Mouse (Mus musculus) left cerebral cortex, postnatal 4 days (tissue): Measurements from ENCODE around the gene Bcar1. TPM values are rescaled to one million over a fixed set of nuclear protein-coding genes. Genes with fewer than 3 reads are reported as not detected.

Source experiments
- DNase-seq: peaks from one replicate; pipeline ENCODE4 v3.0.0-alpha.2; 2022
- intact Hi-C: fragments of 180-260 bp; cut with DNase I; formaldehyde crosslinking; loops from one replicate; pipeline ENCODE4 v1.15.1; 2025
- total RNA-seq, 2 experiments: library from RNA; stranded (reverse); gene quantifications; 2 replicates each; pipeline ENCODE4 v1.2.3; 2021

Bcar1 gene
- total RNA-seq = 10 to 100 TPM; 58.2 to 59.7 TPM

- peak; percentile 90 for DNase-seq
- intact Hi-C loops = no loop called here
Measured at GRCm38 (mm10) chr8:111743792-111744696, at the start of gene Bcar1. TSS of gene Bcar1 (minus strand) at chr8:111743809.

- DNase-seq = no peak
- intact Hi-C loops = no loop called here
Measured at GRCm38 (mm10) chr8:111789639-111790038, 46.0 kb upstream of the Bcar1 start.

GRCm38 (mm10) chr8:111789200-111789599 is 45.6 kb upstream of the Bcar1 start:
- intact Hi-C loops = no loop called here

GRCm38 (mm10) chr8:111788497-111788896 is 44.9 kb upstream of the Bcar1 start:
- intact Hi-C loops = no loop called here
- no peak for DNase-seq

More at GRCm38 (mm10) chr8:111789200-111789599, 45.6 kb upstream of the Bcar1 start:
- no peak for DNase-seq

- DNase-seq = no peak
- intact Hi-C loops = no loop called here
Measured at GRCm38 (mm10) chr8:111788085-111788484, 44.5 kb upstream of the Bcar1 start.

- peak; percentile 21 for DNase-seq
- intact Hi-C loops = no loop called here
Measured at GRCm38 (mm10) chr8:111787683-111788082, 44.1 kb upstream of the Bcar1 start.

- intact Hi-C loops = no loop called here
- peak; percentile 19 for DNase-seq
Measured at GRCm38 (mm10) chr8:111786701-111787588, 43.3 kb upstream of the Bcar1 start.

GRCm38 (mm10) chr8:111786116-111786515 is 42.5 kb upstream of the Bcar1 start:
- intact Hi-C loops = no loop called here
- DNase-seq = no peak

GRCm38 (mm10) chr8:111782671-111783394 is 39.2 kb upstream of the Bcar1 start:
- DNase-seq = peak; percentile 53
- intact Hi-C loops = no loop called here

- intact Hi-C loops = no loop called here
- DNase-seq = no peak
Measured at GRCm38 (mm10) chr8:111782161-111782560, 38.6 kb upstream of the Bcar1 start.

GRCm38 (mm10) chr8:111780697-111781424 is 37.3 kb upstream of the Bcar1 start:
- DNase-seq = no peak
- intact Hi-C loops = no loop called here

- no peak for DNase-seq
- intact Hi-C loops = no loop called here
Measured at GRCm38 (mm10) chr8:111779690-111780089, 36.1 kb upstream of the Bcar1 start.

- intact Hi-C loops = no loop called here
- peak; percentile 18 for DNase-seq
Measured at GRCm38 (mm10) chr8:111778801-111779200, 35.2 kb upstream of the Bcar1 start.

- DNase-seq = no peak
- intact Hi-C loops = no loop called here
Measured at GRCm38 (mm10) chr8:111776492-111776891, 32.9 kb upstream of the Bcar1 start.

- intact Hi-C loops = no loop called here
- DNase-seq = no peak
Measured at GRCm38 (mm10) chr8:111775766-111776165, 32.2 kb upstream of the Bcar1 start.

GRCm38 (mm10) chr8:111773476-111773875 is 29.9 kb upstream of the Bcar1 start:
- no peak for DNase-seq
- intact Hi-C loops = no loop called here

GRCm38 (mm10) chr8:111773057-111773456 is 29.4 kb upstream of the Bcar1 start:
- intact Hi-C loops = no loop called here
- no peak for DNase-seq

GRCm38 (mm10) chr8:111772083-111772482 is 28.5 kb upstream of the Bcar1 start:
- intact Hi-C loops = no loop called here
- no peak for DNase-seq

- no peak for DNase-seq
Measured at GRCm38 (mm10) chr8:111771625-111772020, 28.0 kb upstream of the Bcar1 start.

More at GRCm38 (mm10) chr8:111771625-111772020, 28.0 kb upstream of the Bcar1 start:
- intact Hi-C loops = no loop called here
